Mouse (Mus musculus) heart, embryonic 10.5 days (tissue): ENCODE measurements around the gene Ap3d1. TPM values are rescaled to one million over a fixed set of nuclear protein-coding genes. Genes with fewer than 3 reads are reported as not detected.

Experiments used
- DNase-seq: peaks from one replicate; pipeline ENCODE4 v3.0.0-alpha.2; 2017; ENCODE audit warnings: low spot score
- H3K27ac ChIP-seq: fragments of 300-500 bp; sonication (generic); 2 replicates; pipeline ENCODE4 v1.5.1; 2016; ENCODE audit warnings: mild to moderate bottlenecking
- H3K27me3 ChIP-seq: fragments of 300-500 bp; sonication (generic); 2 replicates; pipeline ENCODE4 v1.6.1; 2016; ENCODE audit warnings: mild to moderate bottlenecking; ENCODE audit not compliant: poor library complexity, insufficient read depth, severe bottlenecking
- H3K36me3 ChIP-seq: fragments of 300-500 bp; sonication (generic); 2 replicates; pipeline ENCODE4 v1.6.1; 2016; ENCODE audit warnings: mild to moderate bottlenecking, moderate library complexity
- H3K4me1 ChIP-seq: fragments of 300-500 bp; sonication (generic); 2 replicates; pipeline ENCODE4 v1.6.1; 2016; ENCODE audit warnings: mild to moderate bottlenecking
- H3K4me3 ChIP-seq: fragments of 300-500 bp; sonication (generic); 2 replicates; pipeline ENCODE4 v1.5.1; 2016; ENCODE audit warnings: mild to moderate bottlenecking, moderate library complexity
- H3K9me3 ChIP-seq: fragments of 300-500 bp; sonication (generic); 2 replicates; pipeline ENCODE4 v1.6.1; 2016; ENCODE audit warnings: mild to moderate bottlenecking, moderate library complexity
- WGBS: fragments of 180-500 bp; shearing (Covaris S2); methylation state at CpG from one replicate; pipeline ENCODE4 v1.1.7; 2016; 5-methylcytosine and 5-hydroxymethylcytosine counted together
- polyA plus RNA-seq: library from polyadenylated mRNA; unstranded; fragments of >200 nt; fragmentation: Nextera tagmentation; extraction: Ambion mirVana; gene quantifications from 2 replicates; pipeline ENCODE4 v1.2.1, GENCODE M21; 2016

The Ap3d1 gene
- polyA plus RNA-seq, 1 experiment from 2014 or later = 60.4 TPM

DNA sequence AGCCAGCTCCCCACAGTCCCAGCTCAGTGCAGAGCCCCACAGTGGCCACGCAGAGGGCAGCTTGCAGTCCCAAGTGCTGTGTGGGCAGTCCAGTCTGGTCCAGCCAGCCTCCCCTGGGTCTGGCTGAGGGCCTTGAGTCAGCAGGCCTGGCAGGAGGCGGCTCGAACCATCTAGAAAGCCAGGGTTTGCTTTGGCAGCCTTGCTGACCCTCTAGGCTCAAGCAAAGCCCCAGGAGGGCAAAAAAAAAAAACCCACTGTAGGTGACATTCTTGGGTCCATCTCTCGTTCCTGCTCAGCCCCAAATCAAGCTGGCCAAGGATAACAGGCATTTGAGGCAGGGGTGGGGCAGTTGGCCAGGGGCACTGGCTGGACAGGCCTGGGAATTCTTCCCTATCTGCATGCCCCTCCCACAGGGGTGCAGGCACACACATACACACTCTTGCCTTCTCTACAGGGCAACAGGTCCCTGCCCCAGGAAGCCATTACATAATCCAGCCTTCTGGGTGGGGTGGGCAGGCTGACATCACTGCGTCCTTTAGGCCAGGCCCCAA is 67.8 kb downstream of the Ap3d1 start:
- WGBS = 49% methylated on average over 5 of the region's 5 CpGs

DNA sequence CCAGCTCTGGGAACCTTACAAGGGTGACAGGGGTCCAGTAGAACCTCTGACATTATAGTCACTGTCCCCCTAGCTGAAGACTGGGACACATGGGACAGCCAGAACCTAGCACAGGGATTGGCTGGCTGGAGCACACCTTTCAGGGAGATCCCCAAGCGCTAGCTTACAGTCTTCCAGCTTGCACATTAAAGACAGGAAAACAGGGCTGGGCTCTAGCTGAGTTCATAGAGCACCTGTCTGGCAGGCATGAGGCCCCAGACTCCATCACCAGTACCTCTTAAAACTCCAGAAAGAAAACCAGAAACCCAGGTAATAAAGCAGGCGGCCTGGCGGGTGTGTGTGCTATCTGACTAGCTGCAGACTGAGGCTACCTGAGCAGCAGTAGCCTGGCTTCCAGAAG is 68.4 kb downstream of the Ap3d1 start:
- no peaks in the 10 kb centered on the region for H3K9me3 ChIP-seq

More for the DNA sequence above, 67.8 kb downstream of the Ap3d1 start:
- no peak for DNase-seq
- no peaks in the 10 kb centered on the region for H3K9me3 ChIP-seq
- peaks cover 73% of the 10 kb centered on the region for H3K4me1 ChIP-seq
- H3K27me3 ChIP-seq = no peaks in the 10 kb centered on the region
- H3K27ac ChIP-seq = peak overlapping the region; percentile 98
- H3K36me3 ChIP-seq = peaks cover 39% of the 10 kb centered on the region
- H3K4me3 ChIP-seq = peak overlapping the region; percentile 95

DNA sequence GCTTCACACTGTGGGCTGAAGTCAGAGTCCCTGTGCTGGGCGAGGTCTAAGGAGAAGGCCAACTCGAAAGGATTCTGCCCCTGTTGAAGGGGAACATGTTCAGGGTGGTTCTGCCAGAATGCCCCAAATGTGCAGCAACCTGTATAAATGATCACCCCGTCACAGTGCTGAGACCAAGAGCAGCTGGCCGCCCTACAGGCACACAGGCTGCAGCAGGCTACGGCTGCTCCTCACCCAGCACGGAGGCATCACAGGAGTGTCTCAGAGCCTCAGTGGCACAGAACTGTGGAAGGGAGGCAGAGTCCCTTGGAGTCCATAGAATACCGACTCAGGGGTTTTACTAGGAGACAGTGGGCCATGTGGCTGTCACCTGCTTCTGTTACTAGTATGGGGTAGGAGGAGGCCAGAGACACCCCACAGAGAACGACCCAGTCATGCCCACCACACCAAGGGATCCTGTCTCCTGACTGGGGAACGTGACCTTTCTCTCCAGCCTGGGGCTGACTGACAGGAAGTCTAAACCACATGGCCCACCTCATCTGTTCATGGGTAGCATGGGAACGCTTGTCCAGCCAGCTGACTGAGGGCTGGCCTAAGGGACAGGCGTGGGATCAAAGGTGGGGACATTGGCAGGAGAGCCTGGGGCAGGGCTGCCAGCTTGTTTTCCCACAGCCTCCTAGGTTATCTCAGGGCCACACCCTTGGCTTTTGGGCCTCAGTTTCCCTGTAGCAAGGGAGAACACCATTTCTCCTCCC is 70.0 kb downstream of the Ap3d1 start:
- Histone ChIP-seq H3K27me3 (no peaks in the 10 kb centered on the region), H3K9me3 (no peaks in the 10 kb centered on the region), H3K4me3 (no peak overlapping the region), H3K4me1 (peaks cover 55% of the 10 kb centered on the region), H3K36me3 (peaks cover 61% of the 10 kb centered on the region), H3K27ac (0 out of 2 replicates have a peak overlapping the region, but pooled peaks have one; percentile 9)
- no peak for DNase-seq
- 84% methylated on average over 11 of the region's 11 CpGs for WGBS

More for the DNA sequence above, 68.4 kb downstream of the Ap3d1 start:
- 96% methylated on average over 3 of the region's 3 CpGs for WGBS
- no peaks in the 10 kb centered on the region for H3K27me3 ChIP-seq
- no peak for DNase-seq
- H3K36me3 ChIP-seq = peaks cover 45% of the 10 kb centered on the region
- peaks cover 71% of the 10 kb centered on the region for H3K4me1 ChIP-seq
- H3K27ac ChIP-seq = peak overlapping the region; percentile 98; the same call in 1 of the 2 replicates
- peak overlapping the region; percentile 95; the same call in 1 of the 2 replicates for H3K4me3 ChIP-seq

- H3K4me3 ChIP-seq = no peak overlapping the region
- 90% methylated on average over 4 of the region's 4 CpGs for WGBS
- no peak for DNase-seq
Observed at GRCm38 (mm10) chr10:80671251-80671650, 70.8 kb downstream of the Ap3d1 start.

GRCm38 (mm10) chr10:80670531-80670930 is 71.5 kb downstream of the Ap3d1 start:
- Histone ChIP-seq H3K9me3 (no peaks in the 10 kb centered on the region), H3K27ac (no peak overlapping the region), H3K4me1 (peaks cover 62% of the 10 kb centered on the region), H3K27me3 (no peaks in the 10 kb centered on the region), H3K4me3 (no peak overlapping the region), H3K36me3 (peaks cover 74% of the 10 kb centered on the region)
- DNase-seq = no peak
- WGBS = 94% methylated on average over 2 of the region's 2 CpGs

More at GRCm38 (mm10) chr10:80671251-80671650, 70.8 kb downstream of the Ap3d1 start:
- peaks cover 69% of the 10 kb centered on the region for H3K36me3 ChIP-seq
- no peak overlapping the region for H3K27ac ChIP-seq
- no peaks in the 10 kb centered on the region for H3K9me3 ChIP-seq
- no peaks in the 10 kb centered on the region for H3K27me3 ChIP-seq
- peaks cover 55% of the 10 kb centered on the region for H3K4me1 ChIP-seq

- Histone ChIP-seq H3K9me3 (no peaks in the 10 kb centered on the region), H3K4me1 (peaks cover 65% of the 10 kb centered on the region), H3K4me3 (no peak overlapping the region), H3K27ac (0 out of 2 replicates have a peak overlapping the region, but pooled peaks have one; percentile 0), H3K27me3 (no peaks in the 10 kb centered on the region), H3K36me3 (peaks cover 74% of the 10 kb centered on the region)
- WGBS = 91% methylated on average over 7 of the region's 7 CpGs
- DNase-seq = no peak
Observed at GRCm38 (mm10) chr10:80669737-80670485, 72.2 kb downstream of the Ap3d1 start.

- H3K27me3 ChIP-seq = no peaks in the 10 kb centered on the region
- no peak for DNase-seq
- peaks cover 65% of the 10 kb centered on the region for H3K4me1 ChIP-seq
- H3K27ac ChIP-seq = no peak overlapping the region
- 87% methylated on average over 12 of the region's 12 CpGs for WGBS
- no peaks in the 10 kb centered on the region for H3K9me3 ChIP-seq
- no peak overlapping the region for H3K4me3 ChIP-seq
- peaks cover 74% of the 10 kb centered on the region for H3K36me3 ChIP-seq
Observed at GRCm38 (mm10) chr10:80669018-80669417, 73.0 kb downstream of the Ap3d1 start.

- Histone ChIP-seq H3K36me3 (peaks cover 71% of the 10 kb centered on the region), H3K4me1 (peaks cover 65% of the 10 kb centered on the region), H3K4me3 (no peak overlapping the region), H3K27ac (no peak overlapping the region), H3K9me3 (no peaks in the 10 kb centered on the region), H3K27me3 (no peaks in the 10 kb centered on the region)
- DNase-seq = no peak
- WGBS = 84% methylated on average over 11 of the region's 11 CpGs
Observed at GRCm38 (mm10) chr10:80668614-80669013, 73.5 kb downstream of the Ap3d1 start.

DNA sequence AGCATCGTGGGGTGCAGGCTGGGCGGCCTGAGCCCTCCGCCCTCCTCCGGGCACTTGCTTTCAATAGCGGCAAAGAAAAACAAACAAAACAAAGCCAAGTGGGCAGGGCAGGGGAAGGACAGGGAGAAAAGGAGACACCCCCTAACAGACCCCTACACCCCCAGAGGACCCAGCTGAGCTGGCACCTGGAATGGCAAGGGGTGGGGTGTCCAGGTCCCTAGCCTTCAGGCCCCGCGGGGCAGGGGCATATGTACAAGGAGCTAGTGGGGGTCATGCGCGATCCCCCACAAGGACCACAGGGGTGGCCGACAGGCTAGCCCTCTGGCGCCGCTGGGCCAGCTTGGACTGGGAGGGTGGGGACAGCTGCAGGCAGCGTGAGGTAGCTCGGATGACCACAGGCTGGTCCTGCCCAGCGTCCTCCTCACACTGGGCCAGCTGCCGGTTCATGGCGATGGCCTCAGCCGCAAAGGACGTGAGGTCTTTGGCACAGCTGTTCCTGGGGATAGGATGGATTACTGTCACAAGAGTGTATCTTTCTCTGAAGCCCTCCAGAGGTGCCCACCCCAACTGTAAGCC is 75.1 kb downstream of the Ap3d1 start:
- Histone ChIP-seq H3K36me3 (peaks cover 62% of the 10 kb centered on the region), H3K27ac (no peak overlapping the region; the same call in 1 of the 2 replicates), H3K4me3 (no peak overlapping the region), H3K27me3 (no peaks in the 10 kb centered on the region), H3K4me1 (peaks cover 59% of the 10 kb centered on the region), H3K9me3 (no peaks in the 10 kb centered on the region)
- no peak for DNase-seq
- 85% methylated on average over 19 of the region's 19 CpGs for WGBS

GRCm38 (mm10) chr10:80665981-80666733 is 75.9 kb downstream of the Ap3d1 start:
- Histone ChIP-seq H3K36me3 (peaks cover 54% of the 10 kb centered on the region), H3K4me3 (0 out of 2 replicates have a peak overlapping the region, but pooled peaks have one; percentile 7), H3K27me3 (no peaks in the 10 kb centered on the region), H3K9me3 (no peaks in the 10 kb centered on the region), H3K27ac (no peak overlapping the region; the same call in 1 of the 2 replicates), H3K4me1 (peaks cover 52% of the 10 kb centered on the region)
- DNase-seq = no peak
- WGBS = 78% methylated on average over 10 of the region's 10 CpGs

DNA sequence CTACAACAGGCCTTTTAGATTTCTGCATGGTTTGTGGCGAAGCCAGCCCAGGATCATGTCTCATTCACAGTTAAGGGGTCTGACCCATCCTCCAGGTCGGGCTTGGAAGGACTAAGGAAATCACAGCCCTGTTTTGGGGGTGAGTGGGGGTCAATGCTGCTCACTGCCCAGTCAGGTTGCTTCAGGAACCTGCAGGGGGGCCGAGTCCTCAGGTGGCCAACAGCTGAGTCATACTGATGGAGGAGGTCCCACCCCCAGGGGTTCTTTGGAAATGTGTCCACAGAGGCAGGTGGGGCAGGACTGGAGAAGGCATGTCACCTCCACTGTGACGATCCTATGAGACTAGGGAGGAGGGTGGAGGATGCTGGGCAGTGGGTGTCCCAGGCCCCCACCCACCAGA is 76.6 kb downstream of the Ap3d1 start:
- no peak for DNase-seq
- peaks cover 47% of the 10 kb centered on the region for H3K36me3 ChIP-seq
- H3K4me1 ChIP-seq = peaks cover 49% of the 10 kb centered on the region
- 0 out of 2 replicates have a peak overlapping the region, but pooled peaks have one; percentile 30 for H3K27ac ChIP-seq
- 63% methylated on average over 4 of the region's 4 CpGs for WGBS
- no peaks in the 10 kb centered on the region for H3K27me3 ChIP-seq
- H3K9me3 ChIP-seq = no peaks in the 10 kb centered on the region
- H3K4me3 ChIP-seq = no peak overlapping the region

DNA sequence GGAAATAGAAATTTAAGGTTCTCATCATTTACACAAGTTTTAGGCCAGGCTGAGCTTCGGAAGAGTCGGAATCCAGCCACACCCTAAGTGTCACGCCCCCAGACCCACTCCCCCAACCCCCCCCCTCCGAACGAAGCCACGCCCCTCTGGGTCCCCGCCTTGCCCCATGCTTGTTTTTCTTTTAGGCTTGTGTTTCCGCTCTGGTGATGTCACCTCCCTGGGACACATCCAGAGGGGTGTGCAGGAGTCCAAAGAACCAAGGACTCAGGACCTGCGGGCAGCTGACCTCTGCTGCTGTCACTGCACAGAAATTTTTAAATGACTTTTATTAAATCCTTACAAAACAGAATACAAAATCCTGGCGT is 77.1 kb downstream of the Ap3d1 start:
- WGBS = 8% methylated on average over 10 of the region's 10 CpGs
- peaks cover 43% of the 10 kb centered on the region for H3K36me3 ChIP-seq
- H3K4me1 ChIP-seq = peaks cover 49% of the 10 kb centered on the region
- peak overlapping the region; percentile 32 for H3K4me3 ChIP-seq
- H3K27me3 ChIP-seq = no peaks in the 10 kb centered on the region
- H3K27ac ChIP-seq = peak overlapping the region; percentile 79
- no peak for DNase-seq
- H3K9me3 ChIP-seq = no peaks in the 10 kb centered on the region
